Mouse (Mus musculus) kidney, adult 9 months (tissue): ENCODE data around the gene Parn.

Source experiments
- DNase-seq: peaks from one replicate; pipeline ENCODE4 v3.0.0; 2022

Parn gene

GRCm38 (mm10) chr16:13549976-13550375 is 118.0 kb downstream of the Parn start:
- no peak for DNase-seq

DNA sequence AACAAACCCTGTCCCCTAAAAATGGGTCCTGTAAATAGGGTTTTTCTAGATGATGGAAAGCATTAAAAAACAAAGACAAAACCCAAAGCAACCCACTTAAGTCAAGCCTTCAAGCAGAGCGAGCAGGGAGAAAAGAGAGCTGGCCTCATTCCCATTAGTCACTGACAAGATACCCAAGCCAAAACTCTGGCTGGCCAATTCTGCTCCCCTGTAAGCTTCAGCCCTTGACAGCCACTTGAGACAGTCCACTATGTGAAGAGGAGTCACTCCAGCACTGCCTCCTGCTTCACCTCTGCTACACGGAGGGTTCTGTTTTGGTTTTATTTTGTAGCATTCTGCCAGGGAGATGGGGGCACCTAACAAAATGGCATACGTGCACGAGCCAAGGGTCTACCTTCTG is 126.2 kb downstream of the Parn start:
- DNase-seq: no peak

DNA sequence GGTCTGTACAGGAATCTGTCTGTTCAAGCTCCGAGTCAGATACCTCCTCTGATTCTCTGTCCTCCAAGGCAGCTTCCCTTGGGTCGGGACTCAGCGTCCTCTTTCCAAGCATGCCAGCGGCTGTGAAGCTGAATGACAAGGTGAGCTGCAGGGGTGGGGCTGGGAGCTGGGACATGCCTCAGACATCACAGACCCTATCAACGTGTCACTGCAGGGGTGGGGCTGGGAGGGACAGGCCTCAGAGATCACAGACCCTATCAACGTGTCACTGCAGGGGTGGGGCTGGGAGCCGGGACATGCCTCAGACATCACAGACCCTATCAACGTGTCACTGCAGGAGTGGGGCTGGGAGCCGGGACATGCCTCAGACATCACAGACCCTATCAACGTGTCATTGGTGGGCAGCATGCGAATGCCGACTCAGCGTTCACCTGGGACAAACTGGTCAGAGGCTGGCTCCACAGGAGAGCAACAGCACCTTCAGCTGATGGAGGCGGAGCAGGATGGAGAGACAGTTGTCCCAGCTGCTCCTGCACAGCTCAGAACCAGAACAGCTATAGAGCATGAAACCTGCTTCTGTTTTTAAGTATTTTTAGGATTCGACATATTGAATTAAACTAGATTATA is 126.7 kb downstream of the Parn start:
- DNase-seq: no peak

- peak; percentile 4 for DNase-seq
Observed at GRCm38 (mm10) chr16:13538933-13539648, 128.9 kb downstream of the Parn start.

DNA sequence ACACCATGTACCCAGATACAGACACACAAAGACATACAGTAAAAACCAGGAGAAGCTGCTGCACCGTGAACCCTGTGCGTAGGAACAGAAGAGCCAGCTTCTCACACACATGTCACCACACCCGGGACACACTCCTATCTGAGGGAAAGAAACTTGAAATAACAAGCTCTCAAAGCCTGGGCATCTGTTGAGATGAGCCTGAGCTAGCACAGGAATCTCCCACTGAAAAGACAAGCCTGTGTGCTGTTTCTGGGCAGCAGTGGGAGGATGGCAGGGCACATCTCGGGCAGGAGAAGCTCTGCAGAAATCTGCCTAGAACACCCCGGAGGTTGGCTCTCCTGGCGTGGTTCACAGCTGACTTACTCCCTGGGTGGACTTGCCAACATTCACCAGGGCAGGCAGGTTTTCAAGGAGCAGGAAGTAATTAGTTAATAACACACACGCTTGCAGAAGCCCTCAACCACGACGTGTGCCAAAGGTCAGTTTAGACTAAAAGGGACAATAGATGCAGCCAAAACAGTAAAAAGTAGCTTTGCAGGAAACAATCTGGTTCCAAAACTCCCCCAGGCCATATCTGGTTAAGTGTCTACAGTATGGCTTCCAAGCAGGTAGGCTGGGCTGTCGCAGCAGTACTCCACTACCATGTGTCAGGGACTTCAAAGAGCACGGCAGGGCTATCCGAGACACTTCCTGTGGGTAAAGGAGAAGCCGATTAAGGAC is 129.6 kb downstream of the Parn start:
- DNase-seq: peak; percentile 91

DNA sequence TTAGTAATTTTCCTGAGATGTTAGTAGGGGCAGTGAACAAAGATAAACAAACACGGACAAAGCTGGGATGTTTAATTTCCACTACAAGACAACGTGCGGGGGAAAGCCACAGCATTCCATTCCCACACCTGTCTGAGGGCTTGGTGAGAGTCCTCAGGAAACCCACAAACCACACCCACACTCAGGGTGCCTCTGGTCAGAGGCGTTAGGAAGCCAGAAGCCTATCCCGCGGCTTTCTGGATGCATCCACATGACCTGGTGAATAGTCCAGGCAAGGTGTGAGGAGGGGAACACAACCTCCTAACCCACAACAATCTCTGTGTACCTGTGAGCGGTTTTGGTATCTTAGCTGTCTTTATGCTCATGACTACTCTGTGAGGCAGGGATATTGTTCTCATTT is 131.6 kb downstream of the Parn start:
- DNase-seq: no peak

DNA sequence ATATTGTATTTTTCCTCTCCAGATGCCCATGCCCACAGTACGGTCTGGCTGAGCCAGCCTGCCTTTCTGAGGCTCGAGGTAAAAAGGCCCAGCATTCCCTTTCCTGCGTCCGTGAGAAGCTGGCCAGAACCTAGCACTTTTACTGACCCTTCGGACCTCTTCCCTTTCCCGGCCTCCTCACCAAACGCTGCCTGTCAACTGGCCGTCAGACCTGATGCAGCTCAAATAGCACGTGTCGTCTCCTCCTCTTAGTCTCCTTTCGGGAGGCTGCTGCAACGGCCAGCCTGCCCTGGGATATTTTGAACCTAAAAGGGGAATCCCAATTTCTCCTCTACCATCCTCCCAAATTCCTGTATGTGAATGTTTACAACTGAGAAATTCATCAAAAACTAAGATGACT is 132.1 kb downstream of the Parn start:
- DNase-seq: no peak

DNA sequence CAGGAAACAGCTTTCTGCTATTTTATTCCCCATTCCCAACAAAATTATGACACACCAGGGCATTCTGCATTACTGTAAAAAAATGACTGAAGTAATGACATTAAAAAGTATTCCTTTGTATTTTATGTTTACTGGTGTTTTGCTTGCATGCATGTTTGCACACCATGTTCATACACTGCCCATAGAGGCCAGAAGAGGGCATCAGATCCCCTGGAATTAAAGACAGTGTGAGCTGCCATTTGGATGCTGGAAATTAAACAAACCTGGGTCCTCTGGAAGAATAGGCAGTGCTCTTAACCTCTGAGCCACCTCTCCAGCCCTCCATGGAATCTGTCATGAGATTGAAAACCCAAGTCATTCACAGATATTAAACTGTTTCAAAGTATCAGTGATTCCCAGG is 135.1 kb downstream of the Parn start:
- DNase-seq: peak; percentile 51

DNA sequence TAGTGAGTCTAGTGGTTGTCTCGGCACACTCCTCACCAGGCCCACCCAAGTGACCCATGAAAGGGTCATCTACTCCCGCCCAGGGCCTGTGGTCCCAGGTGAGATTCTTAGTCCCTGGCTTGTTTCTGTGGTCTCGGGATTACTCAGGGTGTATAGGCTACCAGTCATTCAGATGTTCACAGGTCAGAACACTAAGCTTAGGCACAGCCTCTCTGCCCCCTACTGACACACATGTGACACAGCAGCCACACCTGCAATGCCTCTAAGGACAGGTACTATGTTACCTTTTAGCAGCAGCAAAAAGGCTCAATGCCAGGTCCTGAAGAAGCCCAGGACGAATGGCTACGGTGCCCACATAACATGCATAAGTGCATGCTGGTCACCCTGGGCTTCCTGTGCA is 136.7 kb downstream of the Parn start:
- no peak for DNase-seq

- no peak for DNase-seq
Observed at GRCm38 (mm10) chr16:13521359-13521758, 146.6 kb downstream of the Parn start.

DNA sequence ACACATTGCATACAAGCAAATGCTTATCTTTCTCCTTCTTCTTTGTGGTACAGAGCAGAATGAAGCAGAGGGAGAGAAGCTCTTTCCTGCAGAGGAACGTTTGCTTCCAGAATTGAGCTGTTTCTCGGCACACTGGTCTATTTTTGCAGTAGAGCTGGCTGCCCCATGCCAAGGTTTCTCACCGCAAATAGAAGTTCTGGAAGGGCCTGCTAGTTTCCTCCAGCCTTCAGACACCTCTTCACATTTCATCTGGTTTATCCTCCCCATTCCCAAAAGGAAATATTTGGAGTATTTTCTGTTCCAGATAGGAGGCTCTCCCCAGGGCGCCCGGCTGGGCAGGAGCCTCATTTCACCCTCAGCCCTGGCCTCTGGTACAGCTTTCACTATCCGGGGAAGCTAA is 147.7 kb downstream of the Parn start:
- no peak for DNase-seq

- no peak for DNase-seq
Observed at GRCm38 (mm10) chr16:13516214-13516613, 151.8 kb downstream of the Parn start.

DNA sequence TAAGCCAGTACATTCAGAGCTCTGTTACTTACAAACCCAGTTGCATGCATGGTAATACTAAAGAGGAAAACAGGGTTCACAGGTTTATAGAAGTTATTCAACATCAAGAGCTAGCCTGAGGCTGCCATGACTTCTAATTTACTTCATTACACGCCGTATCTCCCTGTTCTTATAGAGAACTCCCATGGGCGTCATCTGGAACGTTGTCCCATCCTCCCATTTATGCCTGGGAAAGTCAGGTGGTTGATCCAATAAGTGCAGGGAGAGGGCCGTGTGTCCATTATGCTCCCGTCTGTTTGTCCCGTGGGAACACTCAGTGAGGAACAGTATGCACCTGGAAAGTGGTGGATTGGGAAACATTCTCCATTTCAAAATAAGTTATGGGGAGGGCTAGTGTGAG is 152.4 kb downstream of the Parn start:
- no peak for DNase-seq

DNA sequence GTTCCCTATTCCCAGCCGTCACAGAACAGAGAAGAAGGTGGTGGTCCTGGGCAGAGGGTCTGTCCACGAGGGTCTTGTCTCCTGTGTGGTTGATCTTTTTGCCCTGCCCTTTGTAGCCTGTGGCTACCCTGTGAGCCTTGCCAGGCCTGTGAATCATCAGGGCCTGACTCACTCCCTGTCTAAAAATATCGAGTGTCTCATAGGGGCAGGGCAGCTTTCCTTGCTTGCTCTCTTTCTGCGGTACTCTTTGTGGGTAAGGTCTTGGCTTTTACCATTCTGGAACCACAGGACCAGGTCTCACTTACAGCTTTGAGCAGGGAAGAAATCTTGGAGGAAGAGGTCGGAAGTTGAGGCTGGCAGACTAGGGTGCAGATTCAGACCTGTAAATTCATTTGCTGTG is 162.9 kb downstream of the Parn start:
- DNase-seq: no peak

DNA sequence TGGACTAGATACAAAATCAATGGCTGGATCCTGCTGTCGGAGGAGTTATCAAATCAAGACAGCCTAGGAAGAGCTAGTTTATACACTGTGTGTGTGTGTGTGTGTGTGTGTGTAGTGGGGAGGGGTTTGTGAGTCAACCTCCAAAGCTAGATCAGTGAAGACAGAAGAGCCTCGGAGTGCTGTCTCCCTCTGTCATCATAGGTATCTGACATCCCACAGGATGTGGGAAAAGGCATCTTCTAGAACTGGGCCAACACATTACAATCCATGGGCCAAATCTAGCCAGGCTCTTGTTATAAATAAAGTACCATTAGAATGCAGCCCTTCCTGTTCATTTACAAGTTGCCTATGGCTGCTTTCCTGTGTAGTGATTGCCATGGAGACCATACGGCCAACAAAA is 163.5 kb downstream of the Parn start:
- no peak for DNase-seq

- DNase-seq: no peak
Observed at GRCm38 (mm10) chr16:13498923-13499322, 169.0 kb downstream of the Parn start.

GRCm38 (mm10) chr16:13493981-13494380 is 174.0 kb downstream of the Parn start:
- peak; percentile 11 for DNase-seq

DNA sequence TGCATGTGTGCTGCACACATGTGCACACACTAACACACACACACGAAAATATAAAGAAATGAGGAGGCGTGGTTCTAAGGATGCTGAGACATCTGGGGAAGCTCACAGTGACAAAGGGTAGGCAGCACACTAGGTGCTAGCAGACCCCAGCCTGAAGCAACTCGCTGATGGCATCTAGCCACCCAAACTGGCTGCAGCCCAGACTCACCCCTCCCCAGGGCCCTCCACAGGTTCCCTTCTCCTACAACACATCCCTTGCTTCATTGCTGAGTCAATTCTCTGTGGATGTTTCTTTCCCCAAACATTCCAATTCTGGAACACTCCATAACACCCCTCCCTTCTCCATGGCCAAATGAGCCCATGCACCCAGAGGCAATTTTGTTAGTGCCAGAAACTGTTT is 175.0 kb downstream of the Parn start:
- no peak for DNase-seq

DNA sequence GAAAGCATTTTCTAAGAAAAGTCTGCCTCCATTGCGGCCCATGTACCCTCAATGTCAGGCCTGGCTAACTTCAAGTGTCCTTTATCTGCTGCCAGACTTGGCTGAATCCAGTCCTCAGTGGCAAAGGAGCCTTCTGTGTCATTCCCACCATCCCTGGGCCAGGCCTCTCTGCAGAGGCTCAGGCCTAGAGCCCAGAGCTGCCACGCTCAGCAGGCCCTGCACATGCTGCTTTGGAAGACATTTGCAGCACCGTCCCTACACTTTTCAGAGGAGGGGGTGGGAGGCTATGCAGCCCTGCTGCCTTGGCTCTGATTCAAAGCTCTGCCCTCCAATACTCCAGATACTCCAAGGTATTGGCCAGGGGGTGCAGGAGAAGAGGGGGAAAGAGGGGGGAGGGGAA is 176.2 kb downstream of the Parn start:
- no peak for DNase-seq
